Mouse (Mus musculus): ENCODE results near the gene Clint1.

GRCm38 (mm10) chr11:45907301-45907700, 55.5 kb downstream of the Clint1 start:
- TF ChIP-seq EP300 (IDR thresholded peaks at IDR 0.05; ENCODE audit: low read depth) (no peak), CTCF (IDR thresholded peaks at IDR 0.05; ENCODE audit: low read depth) (no peak)

All from heart, postnatal 0 days (tissue).